Mouse (Mus musculus) lung, postnatal 4 days (tissue): ENCODE measurements at regions not wholly inside any gene's neighbourhood (a gene's known extent, or its start where the extent isn't known, plus 50 kb on each side); places are given as distances from the start of the nearest gene placed in this dataset.

ENCODE experiments used
- DNase-seq, 2 experiments: peaks; one replicate each; pipeline ENCODE4 v3.0.0; 2021

GRCm38 (mm10) chr6:139014526-139014925 lies 356.2 kb upstream of the Igbp1b start:
- no peak for DNase-seq

- DNase-seq, result no peak
Observed at GRCm38 (mm10) chr6:139010501-139010900, 352.2 kb upstream of the Igbp1b start.
